Mouse (Mus musculus) liver, embryonic 13.5 days (tissue): ENCODE results near the gene Zfp839. TPM values are rescaled to one million over a fixed set of nuclear protein-coding genes. Genes with fewer than 3 reads are reported as not detected.
A peak's percentile ranks its signal among the peaks of the same experiment; 100 is the strongest.
"Not testable (repeated sequence)": the region's sequence is repeated elsewhere in the genome, so short reads cannot be mapped to it uniquely, and the experiment has no call there.

ENCODE experiments used
- ATAC-seq: fragments of 200-750 bp; cut with Nextera tagmentation; 2 replicates; pipeline ENCODE4 v1.8.0; 2017; ENCODE audit warnings: low read depth, mild to moderate bottlenecking, moderate number of reproducible peaks, moderate library complexity
- DNase-seq: peaks from one replicate; pipeline ENCODE4 v3.0.0; 2022
- H3K27ac ChIP-seq: fragments of 300-500 bp; sonication (generic); 2 replicates; pipeline ENCODE4 v1.5.1; 2015; ENCODE audit warnings: moderate library complexity, mild to moderate bottlenecking, inconsistent platforms
- H3K27me3 ChIP-seq: fragments of 300-500 bp; sonication (generic); 2 replicates; pipeline ENCODE4 v1.6.1; 2015; ENCODE audit warnings: mild to moderate bottlenecking, inconsistent platforms
- H3K36me3 ChIP-seq: fragments of 300-500 bp; sonication (generic); 2 replicates; pipeline ENCODE4 v1.6.1; 2015; ENCODE audit warnings: mild to moderate bottlenecking, inconsistent platforms
- H3K4me1 ChIP-seq: fragments of 300-500 bp; sonication (generic); replicated peaks from 2 replicates; pipeline ENCODE4 v1.6.1; 2015; ENCODE audit warnings: inconsistent platforms
- H3K4me2 ChIP-seq: fragments of 300-500 bp; sonication (generic); 2 replicates; pipeline ENCODE4 v1.6.1; 2015; ENCODE audit warnings: inconsistent platforms, mild to moderate bottlenecking, moderate library complexity
- H3K4me3 ChIP-seq: fragments of 300-500 bp; sonication (generic); replicated peaks from 2 replicates; pipeline ENCODE4 v1.5.1; 2015; ENCODE audit warnings: mild to moderate bottlenecking, inconsistent platforms
- H3K9ac ChIP-seq: fragments of 300-500 bp; sonication (generic); 2 replicates; pipeline ENCODE4 v1.6.1; 2015; ENCODE audit warnings: mild to moderate bottlenecking, inconsistent platforms
- H3K9me3 ChIP-seq: fragments of 300-500 bp; sonication (generic); replicated peaks from 2 replicates; pipeline ENCODE4 v1.6.1; 2016; ENCODE audit warnings: inconsistent platforms
- WGBS: fragments of 180-500 bp; shearing (Covaris S2); methylation state at CpG from one replicate; pipeline ENCODE4 v1.1.7; 2015; ENCODE audit not compliant: insufficient replicate concordance; 5-methylcytosine and 5-hydroxymethylcytosine counted together
- polyA plus RNA-seq: library from polyadenylated mRNA; unstranded; fragments of >200 nt; fragmentation: Nextera tagmentation; extraction: Ambion mirVana; gene quantifications from 2 replicates; pipeline ENCODE4 v1.2.1, GENCODE M21; 2015

Gene Zfp839
- polyA plus RNA-seq, 1 experiment from 2014 or later, result 1.6 TPM

- Histone ChIP-seq H3K4me1 (peaks cover 44% of the 10 kb centered on the region), H3K36me3 (peaks cover 17% of the 10 kb centered on the region), H3K9me3 (no peaks in the 10 kb centered on the region), H3K27me3 (no peaks in the 10 kb centered on the region), H3K4me2 (no peak overlapping the region), H3K9ac (no peak overlapping the region), H3K4me3 (no peak overlapping the region), H3K27ac (no peak overlapping the region)
- DNase-seq (no peak), ATAC-seq (no peak)
- WGBS, result 56% methylated on average over 7 of the region's 7 CpGs
These were observed 7.1 kb downstream of the Zfp839 start for GRCm38 (mm10) chr12:110857196-110857595.

- H3K27ac ChIP-seq, ATAC-seq, H3K9ac ChIP-seq, H3K27me3 ChIP-seq, H3K4me2 ChIP-seq, H3K4me3 ChIP-seq, DNase-seq, H3K9me3 ChIP-seq: not testable (repeated sequence)
- Histone ChIP-seq H3K36me3 (peaks cover 20% of the 10 kb centered on the region), H3K4me1 (peaks cover 33% of the 10 kb centered on the region)
- 89% methylated on average over 15 of the region's 15 CpGs for WGBS
These were observed 8.6 kb downstream of the Zfp839 start for GRCm38 (mm10) chr12:110858681-110859080.

- no peak overlapping the region for H3K4me2 ChIP-seq
- DNase-seq, result no peak
- H3K4me3 ChIP-seq, result no peak overlapping the region
- H3K4me1 ChIP-seq, result peaks cover 39% of the 10 kb centered on the region
- no peak overlapping the region for H3K9ac ChIP-seq
- H3K27me3 ChIP-seq, result no peaks in the 10 kb centered on the region
- H3K9me3 ChIP-seq, result no peaks in the 10 kb centered on the region
- H3K27ac ChIP-seq, result no peak overlapping the region
- ATAC-seq, result no peak
- H3K36me3 ChIP-seq, result peaks cover 20% of the 10 kb centered on the region
These were observed 10.2 kb downstream of the Zfp839 start for GRCm38 (mm10) chr12:110860293-110860692.

- Histone ChIP-seq H3K9ac (no peak overlapping the region), H3K27ac (no peak overlapping the region), H3K27me3 (no peaks in the 10 kb centered on the region), H3K36me3 (peaks cover 13% of the 10 kb centered on the region), H3K4me1 (peaks cover 36% of the 10 kb centered on the region), H3K9me3 (no peaks in the 10 kb centered on the region), H3K4me2 (no peak overlapping the region), H3K4me3 (no peak overlapping the region)
- ATAC-seq (no peak), DNase-seq (no peak)
- 73% methylated on average over 7 of the region's 7 CpGs for WGBS
These were observed 11.2 kb downstream of the Zfp839 start for GRCm38 (mm10) chr12:110861256-110861655.

- ATAC-seq (no peak), DNase-seq (no peak)
- no peak overlapping the region for H3K9ac ChIP-seq
- H3K27ac ChIP-seq, result no peak overlapping the region; the same call in 1 of the 2 replicates
- H3K9me3 ChIP-seq, result no peaks in the 10 kb centered on the region
- H3K4me2 ChIP-seq, result no peak overlapping the region
- no peak overlapping the region for H3K4me3 ChIP-seq
- 83% methylated on average over 6 of the region's 6 CpGs for WGBS
- H3K36me3 ChIP-seq, result peaks cover 23% of the 10 kb centered on the region
- no peaks in the 10 kb centered on the region for H3K27me3 ChIP-seq
- H3K4me1 ChIP-seq, result peaks cover 34% of the 10 kb centered on the region
These were observed 14.0 kb downstream of the Zfp839 start for GRCm38 (mm10) chr12:110864008-110864407.

GRCm38 (mm10) chr12:110865571-110865970 is 15.5 kb downstream of the Zfp839 start:
- Histone ChIP-seq H3K4me1 (peaks cover 44% of the 10 kb centered on the region), H3K27me3 (no peaks in the 10 kb centered on the region), H3K4me3 (no peak overlapping the region), H3K27ac (peak overlapping the region; percentile 60), H3K36me3 (peaks cover 19% of the 10 kb centered on the region), H3K4me2 (no peak overlapping the region), H3K9me3 (no peaks in the 10 kb centered on the region), H3K9ac (no peak overlapping the region)
- ATAC-seq (peak; percentile 18; the same call in 1 of the 2 replicates), DNase-seq (no peak)
- 73% methylated on average over 5 of the region's 6 CpGs for WGBS

GRCm38 (mm10) chr12:110865989-110866388 is 15.9 kb downstream of the Zfp839 start:
- H3K9me3 ChIP-seq, result no peaks in the 10 kb centered on the region
- H3K36me3 ChIP-seq, result peaks cover 23% of the 10 kb centered on the region
- H3K9ac ChIP-seq, result no peak overlapping the region
- H3K27ac ChIP-seq, result peak overlapping the region; percentile 60
- H3K4me3 ChIP-seq, result no peak overlapping the region
- no peaks in the 10 kb centered on the region for H3K27me3 ChIP-seq
- peaks cover 48% of the 10 kb centered on the region for H3K4me1 ChIP-seq
- DNase-seq (no peak), ATAC-seq (no peak)
- no peak overlapping the region for H3K4me2 ChIP-seq
- WGBS, result 79% methylated on average over 10 of the region's 10 CpGs

GRCm38 (mm10) chr12:110870107-110870506 is 20.1 kb downstream of the Zfp839 start:
- Histone ChIP-seq H3K4me3 (no peak overlapping the region), H3K4me1 (peaks cover 54% of the 10 kb centered on the region), H3K9me3 (no peaks in the 10 kb centered on the region), H3K27me3 (no peaks in the 10 kb centered on the region), H3K4me2 (peak overlapping the region; percentile 47), H3K27ac (peak overlapping the region; percentile 77), H3K36me3 (peaks cover 53% of the 10 kb centered on the region), H3K9ac (peak overlapping the region; percentile 31; the same call in 1 of the 2 replicates)
- 40% methylated on average over 4 of the region's 4 CpGs for WGBS
- peak; percentile 40 for DNase-seq
- ATAC-seq, result peak; percentile 76

- no peak overlapping the region for H3K4me2 ChIP-seq
- no peak for DNase-seq
- H3K36me3 ChIP-seq, result peaks cover 64% of the 10 kb centered on the region
- H3K27me3 ChIP-seq, result no peaks in the 10 kb centered on the region
- H3K4me3 ChIP-seq, result no peak overlapping the region
- no peak overlapping the region for H3K9ac ChIP-seq
- 75% methylated on average over 5 of the region's 5 CpGs for WGBS
- peak overlapping the region; percentile 77; the same call in 1 of the 2 replicates for H3K27ac ChIP-seq
- ATAC-seq, result 0 out of 2 replicates have a peak, but pooled peaks have one; percentile 25
- peaks cover 47% of the 10 kb centered on the region for H3K4me1 ChIP-seq
- no peaks in the 10 kb centered on the region for H3K9me3 ChIP-seq
These were observed 21.2 kb downstream of the Zfp839 start for GRCm38 (mm10) chr12:110871247-110871646.

- Histone ChIP-seq H3K9ac (no peak overlapping the region), H3K27ac (no peak overlapping the region), H3K36me3 (peaks cover 89% of the 10 kb centered on the region), H3K4me3 (no peak overlapping the region), H3K4me1 (peaks cover 22% of the 10 kb centered on the region), H3K4me2 (no peak overlapping the region), H3K27me3 (no peaks in the 10 kb centered on the region), H3K9me3 (no peaks in the 10 kb centered on the region)
- 77% methylated on average over 2 of the region's 2 CpGs for WGBS
- DNase-seq, result no peak
- ATAC-seq, result no peak
These were observed 25.3 kb downstream of the Zfp839 start for GRCm38 (mm10) chr12:110875351-110875750.

GRCm38 (mm10) chr12:110882291-110882690 is 32.2 kb downstream of the Zfp839 start:
- Histone ChIP-seq H3K9ac (no peak overlapping the region), H3K36me3 (peaks cover 65% of the 10 kb centered on the region), H3K4me3 (no peak overlapping the region), H3K9me3 (no peaks in the 10 kb centered on the region), H3K27me3 (no peaks in the 10 kb centered on the region), H3K4me1 (peaks cover 23% of the 10 kb centered on the region), H3K4me2 (no peak overlapping the region), H3K27ac (no peak overlapping the region)
- DNase-seq (no peak), ATAC-seq (no peak)
- WGBS, result 87% methylated on average over 7 of the region's 7 CpGs

GRCm38 (mm10) chr12:110885251-110885650 is 35.2 kb downstream of the Zfp839 start:
- H3K9me3 ChIP-seq, result no peaks in the 10 kb centered on the region
- no peaks in the 10 kb centered on the region for H3K27me3 ChIP-seq
- no peak overlapping the region for H3K4me3 ChIP-seq
- WGBS, result 85% methylated on average over 2 of the region's 2 CpGs
- H3K36me3 ChIP-seq, result peaks cover 41% of the 10 kb centered on the region
- H3K4me2 ChIP-seq, result no peak overlapping the region
- H3K9ac ChIP-seq, result 0 out of 2 replicates have a peak overlapping the region, but pooled peaks have one; percentile 11
- no peak for DNase-seq
- H3K4me1 ChIP-seq, result peaks cover 42% of the 10 kb centered on the region
- ATAC-seq, result no peak
- no peak overlapping the region for H3K27ac ChIP-seq
